Mouse (Mus musculus) heart, embryonic 13.5 days (tissue): ENCODE measurements around the gene Sesn1. TPM values are rescaled to one million over a fixed set of nuclear protein-coding genes. Genes with fewer than 3 reads are reported as not detected.
"Not testable (repeated sequence)": the region's sequence is repeated elsewhere in the genome, so short reads cannot be mapped to it uniquely, and the experiment has no call there.

Source experiments
- ATAC-seq: fragments of 200-750 bp; cut with Nextera tagmentation; 2 replicates; pipeline ENCODE4 v1.8.0; 2017; ENCODE audit warnings: moderate TSS enrichment; ENCODE audit not compliant: insufficient number of reproducible peaks, low FRiP score, low TSS enrichment; ENCODE audit errors: extremely low read depth
- H3K27ac ChIP-seq: fragments of 300-500 bp; sonication (generic); replicated peaks from 2 replicates; pipeline ENCODE4 v1.5.1; 2015; ENCODE audit warnings: moderate library complexity, mild to moderate bottlenecking, inconsistent platforms
- H3K27me3 ChIP-seq: fragments of 300-500 bp; sonication (generic); replicated peaks from 2 replicates; pipeline ENCODE4 v1.6.1; 2015; ENCODE audit warnings: mild to moderate bottlenecking, inconsistent platforms
- H3K36me3 ChIP-seq: fragments of 300-500 bp; sonication (generic); 2 replicates; pipeline ENCODE4 v1.6.1; 2015; ENCODE audit warnings: mild to moderate bottlenecking, inconsistent platforms
- H3K4me1 ChIP-seq: fragments of 300-500 bp; sonication (generic); 2 replicates; pipeline ENCODE4 v1.6.1; 2015; ENCODE audit warnings: inconsistent platforms
- H3K4me2 ChIP-seq: fragments of 300-500 bp; sonication (generic); 2 replicates; pipeline ENCODE4 v1.6.1; 2015; ENCODE audit warnings: inconsistent platforms, mild to moderate bottlenecking, moderate library complexity
- H3K4me3 ChIP-seq: fragments of 300-500 bp; sonication (generic); 2 replicates; pipeline ENCODE4 v1.5.1; 2015; ENCODE audit warnings: moderate library complexity, mild to moderate bottlenecking, inconsistent platforms
- H3K9ac ChIP-seq: fragments of 300-500 bp; sonication (generic); 2 replicates; pipeline ENCODE4 v1.6.1; 2015; ENCODE audit warnings: inconsistent platforms, mild to moderate bottlenecking, moderate library complexity
- H3K9me3 ChIP-seq: fragments of 300-500 bp; sonication (generic); 2 replicates; pipeline ENCODE4 v1.6.1; 2016; ENCODE audit warnings: inconsistent platforms
- WGBS: fragments of 180-500 bp; shearing (Covaris S2); methylation state at CpG from one replicate; pipeline ENCODE4 v1.1.7; 2015; ENCODE audit warnings: mixed read lengths; 5-methylcytosine and 5-hydroxymethylcytosine counted together
- polyA plus RNA-seq: library from polyadenylated mRNA; unstranded; fragments of >200 nt; fragmentation: Nextera tagmentation; extraction: Ambion mirVana; gene quantifications from 2 replicates; pipeline ENCODE4 v1.2.1, GENCODE M21; 2015

Gene Sesn1
- polyA plus RNA-seq, 1 experiment from 2014 or later = 28.5 TPM

- Histone ChIP-seq H3K4me3 (peak overlapping the region; percentile 80), H3K4me1 (peaks cover 39% of the 10 kb centered on the region), H3K27ac (peak overlapping the region; percentile 98), H3K9ac (peak overlapping the region; percentile 89), H3K9me3 (no peaks in the 10 kb centered on the region), H3K36me3 (no peaks in the 10 kb centered on the region), H3K4me2 (peak overlapping the region; percentile 80), H3K27me3 (no peaks in the 10 kb centered on the region)
- 3% methylated on average over 25 of the region's 25 CpGs for WGBS
- peak; percentile 62 for ATAC-seq
These were observed 510 bp upstream of the Sesn1 start for GRCm38 (mm10) chr10:41809080-41809770.

- ATAC-seq = no peak
- H3K36me3 ChIP-seq = no peaks in the 10 kb centered on the region
- peak overlapping the region; percentile 98 for H3K27ac ChIP-seq
- H3K4me1 ChIP-seq = peaks cover 45% of the 10 kb centered on the region
- H3K4me2 ChIP-seq = peak overlapping the region; percentile 80
- no peaks in the 10 kb centered on the region for H3K9me3 ChIP-seq
- H3K27me3 ChIP-seq = no peaks in the 10 kb centered on the region
- whole genome bisulfite sequencing = under 1% methylated on average over 36 of the region's 36 CpGs
- peak overlapping the region; percentile 89 for H3K9ac ChIP-seq
- peak overlapping the region; percentile 80 for H3K4me3 ChIP-seq
These were observed 1.1 kb downstream of the Sesn1 start for GRCm38 (mm10) chr10:41810564-41811455.

GRCm38 (mm10) chr10:41812566-41812965 lies 2.8 kb downstream of the Sesn1 start:
- H3K4me3 ChIP-seq = peak overlapping the region; percentile 80
- H3K27me3 ChIP-seq = no peaks in the 10 kb centered on the region
- peaks cover 45% of the 10 kb centered on the region for H3K4me1 ChIP-seq
- no peaks in the 10 kb centered on the region for H3K36me3 ChIP-seq
- H3K4me2 ChIP-seq = peak overlapping the region; percentile 80
- H3K27ac ChIP-seq = no peak overlapping the region
- 62% methylated on average over 6 of the region's 6 CpGs for WGBS
- H3K9ac ChIP-seq = peak overlapping the region; percentile 30; the same call in 1 of the 2 replicates
- no peaks in the 10 kb centered on the region for H3K9me3 ChIP-seq
- ATAC-seq = no peak

- Histone ChIP-seq H3K9me3 (no peaks in the 10 kb centered on the region), H3K27me3 (no peaks in the 10 kb centered on the region), H3K9ac (no peak overlapping the region), H3K27ac (no peak overlapping the region), H3K36me3 (no peaks in the 10 kb centered on the region), H3K4me2 (no peak overlapping the region), H3K4me1 (peaks cover 41% of the 10 kb centered on the region), H3K4me3 (no peak overlapping the region)
- 78% methylated on average over 6 of the region's 6 CpGs for WGBS
- no peak for ATAC-seq
These were observed 4.6 kb downstream of the Sesn1 start for GRCm38 (mm10) chr10:41814305-41814853.

- 58% methylated on average over 5 of the region's 5 CpGs for WGBS
- no peaks in the 10 kb centered on the region for H3K9me3 ChIP-seq
- no peak for ATAC-seq
- H3K9ac ChIP-seq = no peak overlapping the region
- no peak overlapping the region for H3K4me2 ChIP-seq
- H3K4me1 ChIP-seq = peaks cover 40% of the 10 kb centered on the region
- H3K36me3 ChIP-seq = no peaks in the 10 kb centered on the region
- H3K27ac ChIP-seq = no peak overlapping the region
- no peaks in the 10 kb centered on the region for H3K27me3 ChIP-seq
- no peak overlapping the region for H3K4me3 ChIP-seq
These were observed 6.8 kb downstream of the Sesn1 start for GRCm38 (mm10) chr10:41816516-41816915.

GRCm38 (mm10) chr10:41818036-41818732 lies 8.4 kb downstream of the Sesn1 start:
- no peak overlapping the region for H3K9ac ChIP-seq
- H3K4me1 ChIP-seq = peaks cover 36% of the 10 kb centered on the region
- H3K27me3 ChIP-seq = no peaks in the 10 kb centered on the region
- H3K27ac ChIP-seq = no peak overlapping the region
- H3K36me3 ChIP-seq = no peaks in the 10 kb centered on the region
- WGBS = 85% methylated on average over 8 of the region's 8 CpGs
- no peak for ATAC-seq
- no peak overlapping the region for H3K4me2 ChIP-seq
- H3K4me3 ChIP-seq = no peak overlapping the region
- H3K9me3 ChIP-seq = no peaks in the 10 kb centered on the region

- not testable (repeated sequence) for ATAC-seq, H3K4me3 ChIP-seq
- 80% methylated on average over 6 of the region's 6 CpGs for WGBS
These were observed 9.0 kb downstream of the Sesn1 start for GRCm38 (mm10) chr10:41818733-41819070.

GRCm38 (mm10) chr10:41819307-41819706 lies 9.6 kb downstream of the Sesn1 start:
- no peaks in the 10 kb centered on the region for H3K36me3 ChIP-seq
- H3K4me1 ChIP-seq = peaks cover 31% of the 10 kb centered on the region
- ATAC-seq = no peak
- WGBS = 61% methylated on average over 3 of the region's 3 CpGs
- H3K27me3 ChIP-seq = no peaks in the 10 kb centered on the region
- H3K27ac ChIP-seq = no peak overlapping the region
- no peak overlapping the region; the same call in 1 of the 2 replicates for H3K4me2 ChIP-seq
- no peak overlapping the region for H3K9ac ChIP-seq
- H3K4me3 ChIP-seq = no peak overlapping the region
- H3K9me3 ChIP-seq = no peaks in the 10 kb centered on the region

More at GRCm38 (mm10) chr10:41818733-41819070, 9.0 kb downstream of the Sesn1 start:
- not testable (repeated sequence) for H3K27ac ChIP-seq, H3K27me3 ChIP-seq, H3K9me3 ChIP-seq, H3K36me3 ChIP-seq, H3K9ac ChIP-seq, H3K4me2 ChIP-seq
- H3K4me1 ChIP-seq = peaks cover 31% of the 10 kb centered on the region

GRCm38 (mm10) chr10:41820401-41820800 lies 10.7 kb downstream of the Sesn1 start:
- no peak overlapping the region for H3K27ac ChIP-seq
- H3K27me3 ChIP-seq = no peaks in the 10 kb centered on the region
- no peaks in the 10 kb centered on the region for H3K36me3 ChIP-seq
- no peak overlapping the region for H3K9ac ChIP-seq
- H3K4me1 ChIP-seq = peaks cover 27% of the 10 kb centered on the region
- no peak overlapping the region for H3K4me3 ChIP-seq
- no peak for ATAC-seq
- no peaks in the 10 kb centered on the region for H3K9me3 ChIP-seq
- no peak overlapping the region for H3K4me2 ChIP-seq
- WGBS = 89% methylated on average over 5 of the region's 5 CpGs

- ATAC-seq = no peak
- no peak overlapping the region for H3K4me3 ChIP-seq
- H3K4me1 ChIP-seq = peaks cover 27% of the 10 kb centered on the region
- 86% methylated on average over 6 of the region's 6 CpGs for WGBS
- H3K9me3 ChIP-seq = no peaks in the 10 kb centered on the region
- H3K27ac ChIP-seq = no peak overlapping the region
- no peak overlapping the region for H3K9ac ChIP-seq
- H3K4me2 ChIP-seq = no peak overlapping the region
- no peaks in the 10 kb centered on the region for H3K27me3 ChIP-seq
- H3K36me3 ChIP-seq = no peaks in the 10 kb centered on the region
These were observed 11.4 kb downstream of the Sesn1 start for GRCm38 (mm10) chr10:41821171-41821570.
